Mouse (Mus musculus) forebrain, embryonic 13.5 days (tissue): Measurements from ENCODE around the gene Eef2. TPM values are rescaled to one million over a fixed set of nuclear protein-coding genes. Genes with fewer than 3 reads are reported as not detected.
"Not testable (repeated sequence)": the region's sequence is repeated elsewhere in the genome, so short reads cannot be mapped to it uniquely, and the experiment has no call there.

Experiments
- ATAC-seq: fragments of 200-750 bp; cut with Nextera tagmentation; 2 replicates; pipeline ENCODE4 v1.8.0; 2017
- H3K27ac ChIP-seq: fragments of 300-500 bp; sonication (generic); 2 replicates; pipeline ENCODE4 v1.5.1; 2015; ENCODE audit warnings: inconsistent platforms, mild to moderate bottlenecking, moderate library complexity
- H3K27me3 ChIP-seq: fragments of 300-500 bp; sonication (generic); 2 replicates; pipeline ENCODE4 v1.6.1; 2015; ENCODE audit warnings: mild to moderate bottlenecking, inconsistent platforms
- H3K36me3 ChIP-seq: fragments of 300-500 bp; sonication (generic); 2 replicates; pipeline ENCODE4 v1.6.1; 2015; ENCODE audit warnings: mild to moderate bottlenecking, inconsistent platforms; ENCODE audit not compliant: poor library complexity, severe bottlenecking
- H3K4me1 ChIP-seq: fragments of 300-500 bp; sonication (generic); 2 replicates; pipeline ENCODE4 v1.6.1; 2015; ENCODE audit warnings: inconsistent platforms
- H3K4me2 ChIP-seq: fragments of 300-500 bp; sonication (generic); 2 replicates; pipeline ENCODE4 v1.6.1; 2015; ENCODE audit warnings: inconsistent platforms, mild to moderate bottlenecking, moderate library complexity
- H3K4me3 ChIP-seq: fragments of 300-500 bp; sonication (generic); 2 replicates; pipeline ENCODE4 v1.5.1; 2015; ENCODE audit warnings: mild to moderate bottlenecking, inconsistent platforms
- H3K9ac ChIP-seq: fragments of 300-500 bp; sonication (generic); 2 replicates; pipeline ENCODE4 v1.6.1; 2015; ENCODE audit warnings: mild to moderate bottlenecking, inconsistent platforms
- H3K9me3 ChIP-seq: fragments of 300-500 bp; sonication (generic); replicated peaks from 2 replicates; pipeline ENCODE4 v1.6.1; 2016; ENCODE audit warnings: inconsistent platforms
- WGBS: fragments of 180-500 bp; shearing (Covaris S2); methylation state at CpG from one replicate; pipeline ENCODE4 v1.1.7; 2015; 5-methylcytosine and 5-hydroxymethylcytosine counted together
- polyA plus RNA-seq: library from polyadenylated mRNA; unstranded; fragments of >200 nt; fragmentation: Nextera tagmentation; extraction: Ambion mirVana; gene quantifications from 2 replicates; pipeline ENCODE4 v1.2.1, GENCODE M21; 2015

Gene Eef2
- polyA plus RNA-seq, 1 experiment from 2014 or later, result 555 TPM

GRCm38 (mm10) chr10:81175936-81176465, 430 bp upstream of the Eef2 start:
- H3K4me2 ChIP-seq, result peak overlapping the region; percentile 98
- peaks cover 37% of the 10 kb centered on the region for H3K36me3 ChIP-seq
- no peaks in the 10 kb centered on the region for H3K27me3 ChIP-seq
- H3K4me3 ChIP-seq, result peak overlapping the region; percentile 99
- ATAC-seq, result peak; percentile 6; the same call in 1 of the 2 replicates
- 7% methylated on average over 13 of the region's 13 CpGs for WGBS
- peak overlapping the region; percentile 93 for H3K27ac ChIP-seq
- H3K9me3 ChIP-seq, result no peaks in the 10 kb centered on the region
- peaks cover 52% of the 10 kb centered on the region for H3K4me1 ChIP-seq
- no peak overlapping the region for H3K9ac ChIP-seq

- Histone ChIP-seq H3K4me1 (peaks cover 67% of the 10 kb centered on the region), H3K4me3 (peak overlapping the region; percentile 99), H3K27me3 (no peaks in the 10 kb centered on the region), H3K9ac (peak overlapping the region; percentile 100), H3K36me3 (peaks cover 53% of the 10 kb centered on the region), H3K4me2 (peak overlapping the region; percentile 98), H3K9me3 (no peaks in the 10 kb centered on the region), H3K27ac (peak overlapping the region; percentile 88; the same call in 1 of the 2 replicates)
- 15% methylated on average over 16 of the region's 16 CpGs for WGBS
- ATAC-seq, result no peak
Measured at GRCm38 (mm10) chr10:81177491-81177925, 1.1 kb downstream of the Eef2 start.

GRCm38 (mm10) chr10:81177958-81178712, 1.7 kb downstream of the Eef2 start:
- WGBS, result 72% methylated on average over 14 of the region's 14 CpGs
- Histone ChIP-seq H3K27ac (0 out of 2 replicates have a peak overlapping the region, but pooled peaks have one; percentile 88), H3K9ac (peak overlapping the region; percentile 100), H3K36me3 (peaks cover 53% of the 10 kb centered on the region), H3K4me1 (peaks cover 67% of the 10 kb centered on the region), H3K4me2 (peak overlapping the region; percentile 98), H3K27me3 (no peaks in the 10 kb centered on the region), H3K4me3 (peak overlapping the region; percentile 99), H3K9me3 (no peaks in the 10 kb centered on the region)
- no peak for ATAC-seq

GRCm38 (mm10) chr10:81178927-81179326, 2.5 kb downstream of the Eef2 start:
- no peaks in the 10 kb centered on the region for H3K9me3 ChIP-seq
- H3K9ac ChIP-seq, result peak overlapping the region; percentile 17; the same call in 1 of the 2 replicates
- no peak overlapping the region; the same call in 1 of the 2 replicates for H3K4me3 ChIP-seq
- peaks cover 65% of the 10 kb centered on the region for H3K4me1 ChIP-seq
- H3K36me3 ChIP-seq, result peaks cover 53% of the 10 kb centered on the region
- peak overlapping the region; percentile 98; the same call in 1 of the 2 replicates for H3K4me2 ChIP-seq
- ATAC-seq, result no peak
- H3K27ac ChIP-seq, result no peak overlapping the region
- 93% methylated on average over 11 of the region's 11 CpGs for WGBS
- H3K27me3 ChIP-seq, result no peaks in the 10 kb centered on the region

- no peak for ATAC-seq
- 90% methylated on average over 32 of the region's 32 CpGs for WGBS
- Histone ChIP-seq H3K9ac (no peak overlapping the region; the same call in 1 of the 2 replicates), H3K27ac (no peak overlapping the region), H3K27me3 (no peaks in the 10 kb centered on the region), H3K4me1 (peaks cover 63% of the 10 kb centered on the region), H3K36me3 (peaks cover 60% of the 10 kb centered on the region), H3K4me3 (no peak overlapping the region), H3K4me2 (no peak overlapping the region), H3K9me3 (no peaks in the 10 kb centered on the region)
Measured at GRCm38 (mm10) chr10:81179451-81180342, 3.3 kb downstream of the Eef2 start.

- WGBS, result 92% methylated on average over 13 of the region's 13 CpGs
- Histone ChIP-seq H3K9ac (no peak overlapping the region), H3K4me1 (peaks cover 56% of the 10 kb centered on the region), H3K27ac (no peak overlapping the region), H3K36me3 (peaks cover 70% of the 10 kb centered on the region), H3K4me2 (no peak overlapping the region), H3K4me3 (no peak overlapping the region), H3K27me3 (no peaks in the 10 kb centered on the region), H3K9me3 (no peaks in the 10 kb centered on the region)
- no peak for ATAC-seq
Measured at GRCm38 (mm10) chr10:81180946-81181345, 4.5 kb downstream of the Eef2 start.

GRCm38 (mm10) chr10:81181860-81182259, 5.4 kb downstream of the Eef2 start:
- H3K4me3 ChIP-seq, H3K27me3 ChIP-seq, ATAC-seq, H3K9ac ChIP-seq, H3K9me3 ChIP-seq, H3K4me2 ChIP-seq: not testable (repeated sequence)
- Histone ChIP-seq H3K36me3 (peaks cover 76% of the 10 kb centered on the region), H3K27ac (peak overlapping the region; percentile 48), H3K4me1 (peaks cover 55% of the 10 kb centered on the region)
- WGBS, result 80% methylated on average over 12 of the region's 12 CpGs

GRCm38 (mm10) chr10:81182336-81183333, 6.2 kb downstream of the Eef2 start, which contains the start of gene Dapk3:
Dapk3 (plus strand) TSS chr10:81183005.
- 4% methylated on average over 52 of the region's 53 CpGs for WGBS
- peak within 1 kb of the TSS; percentile 64 for H3K9ac ChIP-seq

GRCm38 (mm10) chr10:81183805-81184204, 7.4 kb downstream of the Eef2 start, which contains the start of gene 4930442H23Rik:
4930442H23Rik (minus strand) TSS chr10:81183849.
- H3K4me1 ChIP-seq, result peaks cover 39% of the 10 kb centered on the region
- H3K27ac ChIP-seq, result peak within 1 kb of the TSS; percentile 85
- no peaks in the 10 kb centered on the region for H3K9me3 ChIP-seq
- peak within 1 kb of the TSS; percentile 64 for H3K9ac ChIP-seq
- peak within 1 kb of the TSS; percentile 58 for H3K4me3 ChIP-seq
- H3K36me3 ChIP-seq, result peaks cover 72% of the 10 kb centered on the region
- no peaks in the 10 kb centered on the region for H3K27me3 ChIP-seq
- no peak for ATAC-seq
- H3K4me2 ChIP-seq, result peak within 1 kb of the TSS; percentile 68
- 89% methylated on average over 5 of the region's 5 CpGs for WGBS

More at GRCm38 (mm10) chr10:81182336-81183333, 6.2 kb downstream of the Eef2 start, which contains the start of gene Dapk3:
- peak within 1 kb of the TSS; percentile 68 for H3K4me2 ChIP-seq
- H3K4me3 ChIP-seq, result peak within 1 kb of the TSS; percentile 58
- H3K27me3 ChIP-seq, result no peaks in the 10 kb centered on the region
- peak within 1 kb of the TSS; percentile 85 for H3K27ac ChIP-seq
- H3K4me1 ChIP-seq, result peaks cover 50% of the 10 kb centered on the region
- peaks cover 80% of the 10 kb centered on the region for H3K36me3 ChIP-seq
- peak; percentile 93 for ATAC-seq
- no peaks in the 10 kb centered on the region for H3K9me3 ChIP-seq

- Histone ChIP-seq H3K9ac (peak overlapping the region; percentile 4; the same call in 1 of the 2 replicates), H3K4me2 (no peak overlapping the region), H3K9me3 (no peaks in the 10 kb centered on the region), H3K4me1 (peaks cover 31% of the 10 kb centered on the region), H3K27ac (no peak overlapping the region), H3K4me3 (no peak overlapping the region), H3K36me3 (peaks cover 67% of the 10 kb centered on the region), H3K27me3 (no peaks in the 10 kb centered on the region)
- no peak for ATAC-seq
- WGBS, result 70% methylated on average over 4 of the region's 4 CpGs
Measured at GRCm38 (mm10) chr10:81184765-81185164, 8.3 kb downstream of the Eef2 start.
